Mouse (Mus musculus) heart, postnatal 36 days (tissue): ENCODE measurements around the gene Mmgt2. TPM values are rescaled to one million over a fixed set of nuclear protein-coding genes. Genes with fewer than 3 reads are reported as not detected.
"Not testable (repeated sequence)": the region's sequence is repeated elsewhere in the genome, so short reads cannot be mapped to it uniquely, and the experiment has no call there.

Experiments
- DNase-seq, 2 experiments: peaks; one replicate each; pipeline ENCODE4 v3.0.0; 2021 to 2022
- intact Hi-C: fragments of 180-260 bp; cut with DNase I; formaldehyde crosslinking; loops from one replicate; pipeline ENCODE4 v1.15.1; 2025
- total RNA-seq, 2 experiments: library from RNA; stranded (reverse); gene quantifications; 2 replicates each; pipeline ENCODE4 v1.2.3; 2021

Mmgt2 gene
- total RNA-seq, 2 experiments from 2014 or later = 5.4 to 9.9 TPM

DNA sequence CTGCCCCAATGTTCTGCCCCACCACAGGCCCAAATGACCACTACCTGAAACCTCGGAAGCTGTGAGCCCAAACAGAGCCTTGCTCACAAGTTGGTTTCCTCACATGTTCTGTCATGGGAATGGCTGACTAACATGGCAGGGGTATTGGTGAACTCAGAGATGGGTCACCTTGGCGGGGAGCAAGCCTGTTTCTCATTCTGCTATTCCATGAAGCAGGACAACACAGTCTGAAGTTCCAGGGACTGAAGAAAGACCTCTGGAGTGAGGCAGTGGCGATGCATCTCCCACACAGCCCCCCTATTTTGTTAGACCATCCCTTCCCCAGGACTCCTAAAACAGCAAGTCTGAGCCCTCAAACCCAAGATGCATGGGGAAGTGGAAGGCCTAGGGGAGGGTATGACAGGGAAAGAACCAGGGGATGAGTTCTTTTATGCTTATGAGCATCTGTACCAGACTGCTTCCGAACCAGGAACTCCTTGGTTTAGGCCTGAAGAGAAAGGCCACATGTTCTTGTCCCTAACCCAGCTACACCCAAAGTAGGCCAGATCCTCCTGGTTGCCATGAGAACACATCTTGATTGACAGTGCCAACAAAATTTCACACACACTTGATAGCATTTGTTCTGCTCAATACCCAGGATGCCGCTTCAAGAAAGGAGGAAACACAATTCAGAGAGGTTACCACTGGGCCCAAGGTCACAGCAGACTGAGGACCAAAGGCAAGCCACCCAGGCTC lies 3.7 kb upstream of the Mmgt2 start:
- intact Hi-C loops = no loop called here

DNA sequence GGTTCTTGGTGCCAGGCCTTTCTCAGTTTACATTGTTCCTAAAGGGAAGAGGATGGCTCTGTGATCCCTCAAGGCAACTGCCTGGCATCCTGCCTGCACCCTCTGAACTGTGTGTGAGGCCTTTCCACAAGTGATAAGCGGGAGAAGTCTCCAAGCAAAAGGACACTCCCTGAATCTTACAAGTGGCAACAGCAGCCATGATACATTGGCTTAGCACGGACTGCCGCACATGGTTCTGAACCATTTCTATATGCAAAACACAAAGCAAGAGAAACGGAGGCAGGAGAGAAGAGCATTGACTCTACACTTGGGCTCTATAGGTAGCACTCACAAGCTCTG lies 3.2 kb upstream of the Mmgt2 start:
- no peak for DNase-seq

More for the DNA sequence above, 3.7 kb upstream of the Mmgt2 start:
- DNase-seq = no peak

DNA sequence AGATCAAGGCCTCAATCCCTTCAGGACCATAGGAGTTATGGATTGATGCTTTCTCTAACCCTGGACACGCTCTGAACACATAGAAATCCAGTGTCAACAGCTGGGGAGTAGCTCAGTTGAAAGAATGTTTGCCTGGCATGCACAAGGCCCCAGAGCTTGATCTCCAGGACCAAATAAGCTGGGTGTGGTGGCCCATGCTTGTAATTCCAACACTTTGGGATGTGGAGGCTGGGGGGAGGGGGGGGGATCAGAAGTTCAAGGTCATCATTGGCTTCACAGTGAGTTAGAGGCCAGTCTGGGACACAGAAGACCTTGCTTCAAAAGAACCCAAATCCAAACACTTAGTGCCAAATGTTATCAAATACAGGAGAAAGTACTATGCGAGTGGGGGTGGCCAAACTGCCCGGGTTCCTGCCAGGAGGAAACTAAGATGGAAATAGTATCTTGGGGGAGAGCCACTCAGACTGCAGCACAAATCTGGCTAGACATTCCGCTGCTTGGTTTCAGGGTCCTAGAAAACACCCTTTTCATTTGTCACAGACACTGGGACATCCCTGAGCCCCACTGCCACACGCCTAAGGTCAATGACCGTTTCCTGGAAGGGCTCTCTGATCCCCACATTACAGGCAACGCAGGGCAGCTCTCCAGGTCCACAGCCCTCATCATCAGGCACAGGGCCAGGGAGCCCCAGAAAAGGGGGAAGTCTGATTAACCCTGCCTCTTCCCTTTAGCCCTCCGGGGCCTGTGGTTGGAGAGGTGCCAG lies 2.6 kb upstream of the Mmgt2 start:
- intact Hi-C loops = no loop called here
- peak; percentile 55 to 63 for DNase-seq

More for the DNA sequence above, 3.2 kb upstream of the Mmgt2 start:
- intact Hi-C loops = no loop called here

DNA sequence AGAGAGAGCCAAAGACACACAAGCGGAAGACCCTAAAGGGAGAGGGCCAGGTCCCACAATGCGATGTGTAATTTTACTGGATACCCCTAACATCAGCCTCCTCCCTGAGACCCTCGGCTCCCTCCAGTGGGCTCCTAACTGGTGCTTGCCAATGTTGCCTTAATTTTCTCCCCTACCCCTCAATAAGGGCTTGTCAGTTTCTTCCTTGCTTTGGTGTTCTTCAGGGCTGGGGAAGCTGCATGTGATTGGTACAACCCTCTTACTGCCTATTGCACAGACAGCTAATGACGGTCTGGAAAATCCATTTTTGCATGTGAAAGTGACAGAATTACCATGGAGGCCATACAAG lies 2.0 kb upstream of the Mmgt2 start:
- intact Hi-C loops = no loop called here
- no peak for DNase-seq

DNA sequence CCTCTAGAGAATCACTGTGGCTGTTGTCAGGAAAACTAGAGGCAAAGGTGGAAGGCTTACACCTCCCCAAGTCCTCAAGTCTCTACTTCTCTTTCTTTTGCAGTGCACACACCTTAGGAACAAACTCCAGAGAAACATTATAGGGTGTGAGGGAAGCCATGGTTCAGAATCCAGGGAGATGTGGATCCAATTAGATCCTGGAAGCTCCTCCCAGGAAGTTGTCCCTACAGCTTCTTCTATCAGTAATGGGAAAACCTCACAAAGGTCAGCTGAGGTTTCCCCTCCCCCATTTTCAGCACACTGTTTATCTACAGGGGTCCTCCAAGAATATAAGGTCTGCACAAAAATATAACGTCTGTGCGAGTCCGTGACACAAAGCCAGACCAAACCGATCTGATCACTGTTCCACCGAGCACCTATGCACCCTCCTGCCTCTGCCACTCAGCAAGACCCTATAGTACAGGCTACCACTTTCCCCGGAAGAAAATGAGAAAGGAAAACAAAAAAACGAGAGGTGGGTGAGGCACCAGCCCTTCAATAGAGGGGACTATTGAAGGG lies 1.4 kb upstream of the Mmgt2 start:
- DNase-seq = no peak
- intact Hi-C loops = no loop called here

DNA sequence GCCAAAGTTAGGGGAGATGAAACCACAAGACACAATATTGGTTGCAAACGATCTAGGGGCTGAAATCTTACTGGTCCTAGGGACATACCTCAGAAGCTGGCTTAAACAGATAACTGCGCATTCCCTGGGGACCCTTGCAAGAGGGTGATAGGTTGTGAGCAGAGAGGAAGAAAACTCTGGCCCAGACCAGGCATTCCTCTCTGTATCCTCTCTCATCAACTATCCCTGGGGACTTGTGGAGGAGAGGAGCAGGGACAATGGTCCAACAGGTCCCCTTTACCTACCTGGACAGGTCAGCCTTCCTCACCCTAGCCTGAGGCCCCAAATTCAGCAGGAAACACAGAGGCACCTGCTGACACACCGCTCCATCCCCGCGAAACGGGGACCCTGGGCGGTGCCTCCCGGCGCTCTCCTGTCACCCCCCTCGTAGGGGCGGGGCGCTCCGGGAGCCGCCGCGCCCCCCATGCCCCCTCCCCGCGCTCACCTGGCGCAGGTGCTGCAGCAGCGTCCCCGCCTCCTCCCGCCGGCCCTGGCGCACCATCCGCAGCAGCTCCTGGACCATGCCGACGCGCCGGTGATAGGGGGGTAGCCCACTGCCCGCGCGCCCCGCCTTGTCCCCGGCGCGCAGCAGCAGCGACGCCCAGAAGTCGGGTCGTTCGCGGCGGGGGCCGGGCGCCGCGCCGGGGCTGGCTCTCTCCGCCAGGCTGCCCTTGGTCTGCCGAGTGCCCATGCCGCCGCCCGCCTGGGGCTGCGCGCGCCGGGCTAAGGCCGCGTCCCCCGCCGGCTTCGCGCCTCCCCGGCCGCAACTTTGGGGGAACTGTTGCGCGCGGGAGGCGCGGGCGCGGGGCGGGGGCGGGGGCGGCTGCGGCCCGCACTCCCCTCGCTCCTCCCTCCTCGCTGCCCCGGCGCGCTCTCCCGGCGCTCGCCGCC lies 538 bp upstream of the Mmgt2 start, which contains the start of gene Lrrc75a:
Gene Lrrc75a, minus strand, starts transcription at position 863 of the 930 bp plus-strand sequence.
- intact Hi-C loops = loop anchor here (1.0 to 2.0 kb wide), 2 partner anchors 27 to 35 kb away; no protein-coding TSS in a partner anchor
- DNase-seq = peak in 1 of 2 experiments; percentile 67

DNA sequence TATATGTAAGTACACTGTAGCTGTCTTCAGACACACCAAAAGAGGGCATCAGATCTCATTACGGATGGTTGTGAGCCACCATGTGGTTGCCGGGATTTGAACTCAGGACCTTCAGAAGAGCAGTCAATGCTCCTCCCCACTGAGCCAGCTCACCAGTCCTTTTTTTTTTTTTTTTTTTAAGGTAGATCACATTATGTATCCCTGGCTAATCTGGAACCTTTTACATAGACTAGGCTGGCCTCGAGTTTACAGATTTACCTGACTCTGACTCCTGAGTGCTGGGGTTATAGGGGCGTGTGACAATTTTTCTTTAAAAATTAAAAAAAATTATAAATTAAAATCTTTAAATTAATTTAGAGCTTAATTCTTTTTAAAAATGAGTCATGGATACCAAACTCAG lies 1.3 kb downstream of the Mmgt2 start:
- intact Hi-C loops = loop anchor here (2.0 kb wide), 1 partner anchor 25 kb away; no protein-coding TSS in a partner anchor
- DNase-seq = not testable (repeated sequence)

DNA sequence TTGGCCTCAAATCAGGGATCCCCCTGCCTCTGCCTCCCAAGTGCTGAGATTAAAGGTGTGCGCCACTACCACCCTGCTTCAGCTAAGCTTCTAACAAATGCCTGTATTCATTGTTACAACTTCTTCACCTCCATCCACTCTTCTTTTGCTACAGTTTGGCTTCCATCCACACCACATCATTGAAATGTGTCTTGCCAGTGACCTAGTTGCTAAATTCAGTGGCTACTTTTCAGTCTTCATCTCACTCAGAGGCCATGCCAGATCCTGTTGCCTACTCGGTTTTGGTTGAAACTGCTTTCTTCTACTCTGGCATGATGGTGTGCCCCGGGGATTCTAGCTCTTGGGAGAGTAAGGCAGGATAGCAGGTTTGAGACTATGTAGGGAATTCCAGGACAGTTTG lies 3.1 kb downstream of the Mmgt2 start:
- intact Hi-C loops = no loop called here
- no peak for DNase-seq

DNA sequence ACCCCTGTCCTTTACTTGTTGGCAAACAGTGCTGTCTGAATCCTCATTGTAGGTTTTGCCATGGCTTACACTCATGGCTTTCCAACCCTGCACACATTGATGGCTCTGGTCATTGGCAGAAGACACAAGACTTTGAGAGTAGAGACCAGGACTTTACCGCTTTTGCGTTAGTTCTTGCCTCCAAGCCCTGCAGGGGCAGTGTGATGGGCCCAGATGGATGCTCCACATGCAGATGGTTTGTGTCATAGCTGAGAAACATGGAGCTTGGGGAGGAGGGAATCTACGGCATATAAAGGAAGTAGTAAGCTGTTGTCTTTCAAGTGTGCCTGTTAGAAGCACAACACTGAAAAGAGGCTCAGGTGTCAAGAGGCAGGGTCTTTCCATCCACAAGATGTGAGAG lies 3.6 kb downstream of the Mmgt2 start:
- DNase-seq = no peak
- intact Hi-C loops = no loop called here

DNA sequence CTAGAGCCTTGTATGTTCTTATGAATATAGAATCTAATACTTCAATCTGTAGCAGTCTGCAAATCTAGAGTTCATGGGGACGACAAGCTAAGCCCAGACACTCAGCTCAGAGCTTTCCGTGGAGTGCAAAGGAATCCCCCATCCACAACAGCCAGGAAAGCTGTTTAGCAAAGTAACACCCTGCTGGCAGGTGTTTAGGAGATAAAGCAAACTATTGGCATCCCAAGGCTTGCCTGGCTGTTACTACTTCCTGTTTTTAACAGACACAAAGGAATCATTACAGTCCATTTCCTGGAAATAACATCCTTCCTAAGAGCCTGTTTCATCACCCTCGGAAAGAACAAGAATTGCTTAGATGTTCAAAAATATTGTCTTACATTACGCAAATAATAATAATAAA lies 12.4 kb downstream of the Mmgt2 start:
- intact Hi-C loops = no loop called here
- DNase-seq = no peak

DNA sequence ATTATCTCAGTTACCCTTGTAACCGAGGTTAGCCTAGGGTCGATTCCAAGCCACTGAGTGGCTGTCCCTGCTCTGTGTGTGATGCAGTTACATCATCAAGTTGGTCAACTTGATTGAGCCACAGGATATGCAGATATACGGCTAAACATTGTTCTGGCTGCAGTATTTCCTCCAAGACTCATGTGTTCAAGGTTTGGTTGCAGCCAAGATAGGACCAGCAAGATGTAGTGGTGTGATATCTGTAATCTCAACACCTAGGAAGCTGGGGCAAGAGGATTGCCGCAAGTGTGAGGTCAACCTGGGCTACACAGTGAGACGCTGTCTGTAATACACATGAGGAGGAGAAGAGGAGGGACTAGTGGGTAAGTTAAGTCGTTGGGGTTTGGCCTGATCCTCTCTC lies 15.8 kb downstream of the Mmgt2 start:
- intact Hi-C loops = no loop called here
- DNase-seq = no peak

DNA sequence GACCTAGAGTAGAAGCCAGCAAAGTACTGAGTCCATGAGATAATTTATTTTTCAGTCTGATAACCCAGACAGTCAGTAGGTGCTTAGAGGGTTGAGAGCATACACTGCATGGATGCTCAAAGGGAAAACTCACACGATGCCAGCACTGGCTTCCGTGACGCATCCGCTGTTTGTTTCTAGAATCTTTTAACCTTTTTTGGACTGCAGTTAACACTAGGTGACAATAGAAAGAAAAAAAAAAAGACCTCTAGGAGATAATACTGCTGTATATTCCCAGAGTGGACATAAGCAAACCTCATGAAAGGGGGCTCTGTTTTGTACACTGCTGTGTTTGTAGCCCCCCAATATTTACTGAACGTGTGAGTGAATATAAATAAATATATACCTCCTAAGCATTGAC lies 20.5 kb downstream of the Mmgt2 start:
- DNase-seq = no peak
- intact Hi-C loops = no loop called here

DNA sequence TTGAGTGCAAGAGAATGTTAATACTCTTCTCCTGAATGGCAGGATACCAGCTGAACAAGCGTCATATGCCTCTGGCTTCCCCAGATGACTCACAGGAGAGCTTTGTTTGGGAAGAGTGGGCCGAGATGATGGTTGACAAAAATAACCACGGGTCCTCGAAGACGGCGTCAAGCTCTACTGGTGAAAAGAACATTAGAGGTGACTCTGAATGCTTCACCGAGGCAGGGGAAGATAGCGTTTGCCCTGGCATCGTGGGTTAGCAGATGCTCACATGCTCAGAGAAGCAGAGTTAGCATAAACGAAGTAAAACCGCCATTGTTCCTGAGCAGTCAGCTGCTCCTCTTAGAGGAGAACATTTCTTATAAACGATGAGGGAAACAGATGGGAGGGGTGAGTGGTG lies 21.0 kb downstream of the Mmgt2 start:
- no peak for DNase-seq

DNA sequence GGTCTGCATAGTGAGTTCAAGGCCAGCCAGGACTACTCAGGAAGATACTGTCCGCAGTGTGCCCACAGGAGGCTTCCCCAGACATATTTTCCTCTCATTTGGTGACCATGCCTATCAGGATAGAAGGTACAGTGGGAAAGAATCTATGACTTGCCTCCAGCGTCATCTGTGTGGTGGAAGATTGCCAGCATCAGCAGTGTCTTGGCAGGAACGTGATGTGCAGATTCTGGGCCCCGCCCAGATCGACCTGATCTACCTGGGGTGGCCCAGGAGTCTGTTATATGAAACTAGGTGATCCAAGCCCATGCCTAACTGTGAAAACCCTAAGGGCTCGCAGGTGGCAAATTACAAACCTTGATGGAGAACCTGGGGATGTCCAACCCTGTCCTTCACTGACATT lies 21.5 kb downstream of the Mmgt2 start:
- intact Hi-C loops = no loop called here
- DNase-seq = no peak

More for the DNA sequence above, 21.0 kb downstream of the Mmgt2 start:
- intact Hi-C loops = no loop called here

DNA sequence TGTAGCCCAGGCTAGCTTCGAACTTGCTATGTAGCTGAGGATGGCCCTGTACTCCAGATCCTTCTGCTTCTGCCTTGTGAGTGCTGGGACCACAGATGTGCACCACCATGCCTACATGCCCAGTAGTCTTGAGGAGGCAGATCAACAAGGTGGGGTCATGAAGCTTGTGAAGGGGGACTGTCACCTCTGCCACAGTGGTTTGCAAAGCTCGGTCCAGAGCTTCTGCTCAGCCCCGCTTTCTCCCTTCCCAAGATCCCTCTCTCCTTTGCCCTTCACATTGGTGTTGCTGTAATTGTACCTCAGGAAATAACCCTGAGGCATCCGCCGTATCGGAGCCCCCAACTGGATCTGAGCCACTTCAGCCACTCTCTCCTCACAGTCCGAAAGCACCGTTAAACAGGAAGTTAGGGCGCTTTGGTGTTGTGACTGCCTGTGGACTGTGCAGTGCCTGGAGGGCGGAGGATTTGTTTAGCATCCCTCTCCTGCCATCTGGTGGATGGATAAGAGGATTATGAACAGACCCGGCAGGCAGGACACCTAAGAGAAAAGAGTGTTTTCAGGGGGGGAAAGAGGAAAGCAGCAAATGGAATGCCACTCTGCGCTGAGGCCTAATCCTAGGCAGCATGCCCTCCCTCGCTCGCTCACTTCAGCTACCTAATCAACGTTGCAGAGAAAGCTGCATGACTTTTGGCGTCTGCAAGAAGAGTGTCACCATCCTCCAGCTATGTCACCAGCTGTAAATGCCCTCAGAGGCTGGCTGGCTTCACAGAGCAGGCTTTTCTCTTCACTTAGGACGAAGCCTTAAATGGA lies 27.2 kb downstream of the Mmgt2 start:
- peak; percentile 60 to 64 for DNase-seq
- intact Hi-C loops = loop anchor here (1.0 to 2.0 kb wide), 2 partner anchors 27 to 62 kb away; partner anchors contain the start of genes Lrrc75a and Mmgt2

DNA sequence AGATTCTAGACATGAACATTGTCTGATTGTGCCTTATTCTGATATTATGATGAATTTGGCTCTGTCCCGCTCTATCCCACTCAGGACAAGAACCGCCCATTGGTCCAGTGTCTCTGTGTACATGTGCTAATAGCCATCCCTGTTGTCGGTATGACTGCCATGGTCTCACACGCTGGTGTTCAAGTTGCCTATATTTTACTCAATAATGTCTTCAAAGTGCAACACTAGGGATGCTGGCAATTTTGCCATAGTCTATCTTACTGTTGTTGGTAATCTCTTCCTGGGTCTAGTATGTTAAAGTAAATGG lies 27.8 kb downstream of the Mmgt2 start:
- intact Hi-C loops = no loop called here
- no peak for DNase-seq

DNA sequence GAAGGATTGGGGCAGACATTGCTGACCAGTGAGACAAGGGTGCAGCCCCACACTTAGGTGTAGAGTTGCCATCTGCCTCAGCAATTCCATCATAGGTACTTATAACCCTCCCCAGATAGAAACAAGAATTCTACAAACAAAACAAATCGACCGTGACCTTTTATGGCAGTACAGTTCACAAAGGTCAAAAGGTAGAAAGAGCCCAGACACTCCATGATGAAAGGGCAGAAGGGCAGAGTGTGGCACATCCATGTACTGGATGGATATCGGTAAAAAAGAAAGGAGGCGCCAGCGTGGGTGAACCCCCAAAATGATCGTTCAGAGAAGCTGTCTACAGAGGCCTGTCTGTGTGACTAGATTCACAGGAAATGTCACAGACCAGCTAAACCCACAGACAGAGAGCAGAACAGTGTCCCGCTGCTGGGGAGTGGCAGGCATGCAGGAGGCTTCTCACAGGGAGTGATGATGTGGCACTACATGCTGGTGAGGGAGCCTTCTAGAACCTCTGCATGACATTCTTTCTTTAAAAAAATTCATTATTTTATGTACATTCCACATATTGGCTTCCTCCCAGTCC lies 30.4 kb downstream of the Mmgt2 start:
- DNase-seq = no peak
- intact Hi-C loops = no loop called here

DNA sequence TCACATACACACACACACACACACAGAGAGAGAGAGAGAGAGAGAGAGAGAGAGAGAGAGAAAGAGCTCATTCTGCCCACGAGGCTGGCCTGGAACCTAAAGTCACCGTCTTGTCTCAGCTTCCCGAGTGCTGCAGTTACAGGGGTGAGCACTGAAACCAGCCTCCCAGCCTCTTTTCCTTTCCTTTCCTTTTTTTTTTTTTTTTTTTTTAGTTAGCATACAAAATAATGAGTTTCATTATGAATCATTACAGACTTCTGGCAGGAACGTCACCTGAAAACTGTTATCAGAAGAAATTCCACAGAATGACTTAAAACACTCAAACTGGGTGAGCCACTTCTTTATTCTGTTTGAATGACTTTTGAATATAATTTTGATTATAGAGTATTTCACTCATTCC lies 31.5 kb downstream of the Mmgt2 start:
- no peak for DNase-seq

DNA sequence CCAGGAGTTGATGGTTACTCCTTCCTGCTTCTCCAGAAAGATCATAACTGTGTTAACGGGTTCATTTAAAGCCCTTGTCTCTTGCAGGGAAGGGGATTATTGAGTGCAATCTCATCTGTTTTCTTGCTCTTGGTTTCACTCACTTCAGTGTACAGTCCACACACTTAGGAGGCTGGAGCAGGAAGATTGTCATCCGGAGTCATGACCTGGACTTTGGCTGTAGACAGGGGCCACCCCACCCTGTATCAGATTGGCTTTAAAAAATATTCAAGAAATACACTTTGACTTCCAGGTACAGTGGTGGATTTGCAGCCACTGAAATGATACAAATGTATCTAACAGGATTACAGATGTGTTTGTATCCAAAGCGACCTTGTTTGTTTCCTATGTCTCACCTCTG lies 43.1 kb downstream of the Mmgt2 start:
- intact Hi-C loops = loop anchor here (5.0 kb wide), 1 partner anchor 79 kb away; no protein-coding TSS in a partner anchor
- no peak for DNase-seq

More for the DNA sequence above, 31.5 kb downstream of the Mmgt2 start:
- intact Hi-C loops = no loop called here
